Mouse (Mus musculus) skeletal muscle tissue, adult 2 months (tissue): ENCODE results near the gene Vcam1.

Experiments used
- DNase-seq: peaks from one replicate; pipeline ENCODE4 v3.0.0-alpha.2; 2012; ENCODE audit warnings: low read depth, low spot score

Vcam1 gene

DNA sequence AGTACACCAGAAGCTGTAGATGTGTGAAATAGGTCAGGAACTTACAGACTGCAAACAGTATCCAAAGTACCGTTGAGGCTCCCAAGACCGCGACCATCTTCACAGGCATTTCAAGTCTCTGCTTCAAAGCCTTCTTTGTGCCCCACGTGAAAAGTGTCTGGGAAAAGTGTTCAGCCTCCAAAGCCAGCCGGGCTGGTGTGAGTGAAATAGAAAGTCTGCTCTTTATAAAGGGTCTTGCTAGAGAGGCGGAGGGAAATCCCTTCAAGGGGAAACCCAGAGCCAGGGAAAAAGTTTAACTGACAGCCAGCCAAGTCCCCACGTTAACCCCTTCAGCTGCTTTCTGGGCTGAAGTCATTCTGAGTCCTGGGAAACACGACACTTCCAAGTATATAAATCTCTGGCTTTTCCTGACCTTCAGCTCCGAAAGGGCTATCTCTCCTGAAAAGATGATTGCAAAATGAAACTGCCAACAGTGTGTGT, at the start of gene Vcam1:
Vcam1 (minus strand) TSS at position 430 of the 480 bp plus-strand sequence.
- peak; percentile 11 for DNase-seq

DNA sequence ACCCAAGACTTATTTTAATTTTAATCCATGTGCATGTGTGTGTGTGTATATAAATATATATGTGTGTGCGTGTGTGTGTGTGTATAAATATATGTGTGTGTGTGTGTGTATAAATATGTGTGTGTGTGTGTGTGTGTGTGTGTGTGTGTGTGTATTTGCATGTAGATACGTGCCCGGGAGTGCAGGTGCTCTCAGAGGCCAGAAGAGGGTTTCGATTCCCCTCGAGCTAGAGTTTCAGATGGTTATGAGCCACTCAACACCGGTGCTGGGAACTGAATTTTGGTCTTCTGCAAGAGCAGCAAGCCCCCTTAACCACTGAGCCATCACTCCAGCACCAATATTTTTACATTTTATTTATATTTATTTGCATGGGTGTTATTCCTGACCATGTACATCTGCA, 45.6 kb upstream of the Vcam1 start:
- no peak for DNase-seq

DNA sequence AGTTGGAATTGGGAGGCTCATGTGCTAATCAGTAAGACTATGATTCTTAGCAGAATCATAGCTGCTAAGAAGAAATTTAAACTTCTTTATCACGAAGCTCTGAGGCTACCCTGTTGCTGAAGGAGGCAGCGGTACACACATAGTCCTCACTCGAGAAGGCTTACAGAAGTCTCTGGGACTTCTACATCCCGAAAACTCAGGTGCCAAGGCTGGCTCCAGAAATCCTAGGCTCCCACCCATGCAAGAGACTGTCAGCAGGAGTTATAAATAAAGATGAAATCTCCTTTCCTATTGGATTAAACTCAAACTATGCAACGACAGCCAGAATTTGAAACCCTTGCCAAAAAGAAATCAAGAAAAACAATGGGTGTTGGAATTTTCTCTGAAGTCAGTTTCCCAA, 42.0 kb upstream of the Vcam1 start:
- no peak for DNase-seq

DNA sequence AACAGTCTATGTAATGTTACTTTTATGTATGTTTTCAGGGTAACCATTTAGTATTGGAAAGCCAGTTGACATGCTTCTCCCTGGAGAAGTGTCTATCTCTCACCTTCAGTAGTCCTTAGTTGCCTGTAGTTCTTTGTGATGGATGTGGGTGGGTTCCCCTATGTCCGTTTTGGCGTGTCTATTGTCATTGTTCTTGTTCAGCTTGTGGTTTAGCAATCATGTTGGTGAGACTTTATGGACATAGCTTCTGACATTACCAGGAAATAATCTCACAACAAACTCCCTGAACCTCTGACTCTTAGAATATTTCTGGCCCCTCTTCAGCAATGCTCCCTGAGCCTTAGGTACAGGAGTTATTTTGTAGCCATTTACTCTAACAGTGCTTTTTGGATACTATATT, 38.6 kb upstream of the Vcam1 start:
- no peak for DNase-seq

DNA sequence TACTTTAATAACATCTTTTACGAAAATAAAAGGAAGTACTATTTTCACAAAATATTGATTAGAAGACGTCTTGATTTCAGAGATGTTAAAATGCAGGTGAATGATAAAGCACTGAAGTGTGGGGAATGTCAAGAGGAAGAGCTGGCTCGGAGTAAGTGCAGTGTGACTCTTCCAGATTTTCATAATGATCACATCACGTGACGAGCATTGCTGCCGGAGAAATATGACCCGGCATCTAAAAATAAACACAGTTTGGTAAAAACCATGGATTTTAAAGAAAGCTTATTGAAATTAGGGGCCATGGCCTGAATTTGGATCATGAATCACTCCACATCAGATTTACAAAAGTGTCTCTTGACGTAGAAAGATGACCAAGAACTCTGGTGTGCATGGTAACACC, 36.8 kb upstream of the Vcam1 start:
- no peak for DNase-seq

DNA sequence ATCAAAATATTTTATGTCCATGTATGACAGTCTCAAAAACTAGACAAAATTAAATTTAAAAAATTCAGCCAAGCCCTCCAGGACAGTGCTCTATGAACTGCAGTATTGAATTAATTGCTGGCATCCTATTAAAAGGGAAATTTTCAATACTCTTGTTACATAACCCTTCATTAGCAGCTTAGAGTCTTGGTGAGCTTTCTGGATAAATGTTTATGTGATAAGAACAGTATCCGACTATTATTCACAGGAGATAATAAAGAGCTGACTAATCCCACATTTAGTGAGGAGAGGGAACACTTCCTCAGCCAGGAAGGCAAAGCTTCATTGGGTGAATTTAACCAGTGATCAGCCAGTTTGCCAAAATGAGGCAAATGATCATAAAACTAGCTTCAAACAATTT, 35.5 kb upstream of the Vcam1 start:
- no peak for DNase-seq

DNA sequence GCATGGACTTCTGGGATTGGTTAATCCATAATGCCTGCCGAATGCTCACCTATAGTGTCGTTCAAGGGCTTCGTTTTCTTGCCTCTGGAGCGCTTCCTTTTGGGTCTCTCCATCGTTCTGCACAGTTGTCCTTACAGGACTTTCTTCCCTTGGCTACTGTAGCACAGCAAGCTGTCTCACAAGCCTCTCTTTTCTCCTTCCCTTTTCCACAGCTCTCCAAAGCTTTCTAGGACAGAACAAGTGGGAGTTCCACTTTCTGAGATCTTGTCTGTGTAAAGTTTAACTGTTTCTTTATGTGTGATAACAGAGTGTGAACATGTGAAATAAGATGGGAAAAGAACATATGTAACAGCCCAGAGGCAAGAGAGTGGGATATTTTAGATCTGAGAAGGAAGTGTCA, 34.0 kb upstream of the Vcam1 start:
- no peak for DNase-seq

DNA sequence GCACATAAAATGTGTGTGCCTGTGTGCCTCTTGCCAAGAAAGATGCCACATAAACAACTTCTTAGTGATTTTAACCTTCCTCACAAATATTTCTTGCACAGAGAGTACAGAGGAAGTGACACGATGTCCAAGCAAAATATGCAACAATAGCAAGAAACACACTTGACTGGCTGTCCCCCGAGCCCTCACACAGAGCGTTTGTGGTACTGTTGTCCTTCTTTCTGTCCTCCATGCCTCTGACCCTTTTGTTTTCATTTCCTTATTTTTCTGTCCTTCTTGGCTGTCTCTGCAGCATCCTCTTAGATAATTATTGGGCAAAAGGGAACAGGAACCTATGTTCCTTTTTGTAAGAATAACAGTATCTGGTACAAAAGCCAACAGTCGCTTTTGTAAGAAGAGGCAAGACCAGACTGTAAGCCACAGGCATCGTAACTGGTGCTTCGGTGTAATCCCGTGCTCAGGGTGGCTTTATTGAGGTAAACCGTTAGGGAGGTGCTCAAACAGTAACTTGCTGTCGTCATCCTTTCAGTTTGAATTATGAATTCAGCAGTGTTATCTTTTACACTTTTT, 32.7 kb upstream of the Vcam1 start:
- DNase-seq: no peak

DNA sequence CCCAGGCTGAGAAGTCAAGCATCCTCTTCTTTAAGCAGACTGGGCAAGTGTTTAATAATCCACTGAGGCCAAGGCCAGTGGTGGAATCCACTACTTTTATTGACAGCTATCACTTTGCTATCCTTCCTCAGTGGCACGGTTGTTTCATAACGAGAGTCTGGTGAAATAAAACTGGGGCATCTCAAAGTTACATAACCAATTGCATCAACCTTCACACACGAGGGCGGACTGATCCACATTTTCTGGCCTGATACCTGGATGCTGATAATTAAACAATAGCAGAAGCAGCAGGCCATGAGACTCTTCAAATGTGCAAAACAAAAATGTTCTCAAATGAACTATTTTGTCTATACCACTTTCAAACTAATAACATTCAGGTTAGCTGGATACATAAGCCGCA, 29.9 kb upstream of the Vcam1 start:
- DNase-seq: no peak

DNA sequence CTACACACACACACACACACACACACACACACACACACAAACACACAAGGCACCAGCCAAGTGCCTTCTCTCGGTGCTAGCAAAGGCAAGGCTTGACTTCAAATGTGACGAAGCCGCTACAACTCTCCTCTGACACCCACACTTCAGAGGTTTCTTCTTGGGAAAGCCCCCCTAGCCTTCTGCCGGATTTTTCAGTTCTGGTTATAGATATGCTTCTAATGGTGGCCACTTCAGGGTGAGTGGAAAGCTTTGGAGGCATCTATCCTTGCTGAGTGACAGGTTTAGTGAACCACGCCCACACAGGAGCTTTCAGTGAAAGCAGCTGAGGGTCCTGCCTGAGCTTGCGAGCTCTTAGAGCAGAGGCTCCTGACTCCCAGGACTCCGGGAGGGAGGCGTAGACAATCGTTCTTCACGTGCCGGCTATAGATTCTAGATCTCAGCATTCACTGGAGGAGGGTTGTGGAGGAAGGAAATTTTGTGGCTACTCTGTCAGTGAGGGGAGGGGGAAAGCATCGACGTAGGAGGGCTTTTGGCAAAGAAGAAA, 28.0 kb upstream of the Vcam1 start:
- DNase-seq: no peak

DNA sequence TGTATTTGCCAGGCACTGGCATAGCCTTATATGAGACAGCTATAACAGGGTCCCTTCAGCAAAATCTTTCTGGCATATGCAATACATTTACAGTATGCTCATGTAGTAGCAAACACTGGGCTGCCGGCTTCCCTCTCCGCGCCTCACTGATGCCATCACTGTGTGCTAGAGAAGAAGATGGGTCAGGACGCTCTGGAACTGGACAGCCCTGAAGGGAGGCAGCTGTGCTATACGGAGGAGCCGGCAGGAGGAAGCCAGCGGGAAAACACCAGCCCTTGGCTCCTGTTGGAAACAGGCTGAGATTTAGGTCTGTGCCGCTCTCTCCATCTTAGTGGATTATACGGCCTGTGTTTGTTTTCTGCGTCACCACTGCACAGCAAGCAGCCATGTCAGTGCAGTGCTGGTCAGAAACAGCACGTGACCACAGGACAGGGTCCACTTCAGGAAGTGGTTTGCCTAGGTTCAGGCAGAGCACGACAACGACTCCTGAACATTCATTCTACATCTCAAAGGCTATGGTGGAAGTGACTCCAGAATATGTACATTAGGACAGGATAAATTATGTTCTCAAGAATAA, 20.7 kb upstream of the Vcam1 start:
- DNase-seq: no peak

DNA sequence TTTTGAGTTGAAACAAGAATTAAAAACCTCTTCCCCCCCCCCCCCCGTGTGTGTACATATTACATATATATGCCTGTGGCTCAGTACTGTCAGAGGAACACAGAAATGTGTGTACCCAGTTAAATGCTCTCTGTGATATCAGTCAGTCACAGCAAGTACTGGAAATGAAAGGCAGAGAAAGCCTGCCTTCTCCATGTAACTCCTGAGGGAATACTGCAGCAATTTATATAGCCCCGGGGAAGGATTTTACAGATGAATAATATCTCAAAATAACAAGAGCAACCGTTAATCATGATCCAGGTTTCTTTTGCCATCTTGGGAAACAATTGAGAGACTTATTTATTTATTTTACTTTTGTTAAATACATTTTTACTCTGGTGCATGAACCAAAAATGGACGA, 19.6 kb upstream of the Vcam1 start:
- no peak for DNase-seq

DNA sequence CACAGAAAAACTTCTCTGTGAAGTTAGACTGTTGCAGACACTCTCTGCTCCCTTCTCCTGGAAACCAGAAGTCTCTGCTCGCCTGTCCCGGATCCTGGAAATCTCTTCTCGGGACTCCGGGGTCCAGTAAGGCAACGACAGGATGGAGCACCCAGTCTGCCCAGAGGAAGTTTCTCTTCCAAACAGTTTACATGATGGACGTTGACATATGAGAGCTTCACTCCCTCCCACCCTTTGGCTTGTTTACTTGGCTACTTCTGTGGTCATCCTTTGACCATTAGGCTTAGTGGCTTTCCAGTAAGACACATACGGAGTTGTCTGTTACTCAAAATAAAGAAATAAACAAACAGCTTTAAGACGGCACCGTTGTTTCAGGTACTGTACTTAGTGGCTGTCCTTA, 19.2 kb upstream of the Vcam1 start:
- no peak for DNase-seq

DNA sequence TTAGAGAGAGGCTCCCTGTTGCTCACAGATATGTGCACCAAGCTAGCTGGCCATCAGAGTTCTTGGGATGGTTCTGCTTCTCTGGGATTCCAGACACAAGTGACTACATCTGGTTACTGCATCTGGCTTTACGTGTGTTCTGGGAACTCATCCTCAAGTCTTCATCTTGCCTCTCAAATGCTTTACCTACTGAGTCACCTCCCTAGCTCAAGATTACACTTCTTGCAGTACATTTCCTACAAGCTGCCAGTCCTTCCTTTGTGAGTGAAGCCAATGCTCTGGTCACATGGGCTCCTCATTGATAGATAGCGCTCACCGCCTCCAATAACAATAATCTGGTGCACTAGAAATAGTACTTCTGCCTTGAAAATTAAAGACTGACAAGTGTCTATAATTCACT, 11.7 kb upstream of the Vcam1 start:
- DNase-seq: no peak

DNA sequence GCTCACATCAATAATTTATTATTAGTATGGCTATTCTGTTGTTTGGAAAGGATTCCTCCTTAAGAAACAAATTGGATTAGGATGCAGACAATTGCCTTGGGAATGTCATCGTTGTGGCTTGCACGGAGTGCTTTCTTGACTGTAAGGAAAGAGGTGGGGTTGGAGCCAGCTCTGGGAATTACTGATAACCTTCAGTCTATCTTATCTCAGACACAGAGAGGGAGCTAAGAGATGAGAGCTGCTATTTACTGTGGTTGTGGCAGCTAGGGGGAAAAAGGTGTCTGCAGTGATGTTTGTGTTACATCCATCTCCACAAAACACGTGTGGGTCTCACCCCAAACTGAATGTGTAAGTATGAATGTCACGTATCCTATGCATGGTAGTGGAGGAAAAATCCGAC, 9.5 kb upstream of the Vcam1 start:
- DNase-seq: no peak

DNA sequence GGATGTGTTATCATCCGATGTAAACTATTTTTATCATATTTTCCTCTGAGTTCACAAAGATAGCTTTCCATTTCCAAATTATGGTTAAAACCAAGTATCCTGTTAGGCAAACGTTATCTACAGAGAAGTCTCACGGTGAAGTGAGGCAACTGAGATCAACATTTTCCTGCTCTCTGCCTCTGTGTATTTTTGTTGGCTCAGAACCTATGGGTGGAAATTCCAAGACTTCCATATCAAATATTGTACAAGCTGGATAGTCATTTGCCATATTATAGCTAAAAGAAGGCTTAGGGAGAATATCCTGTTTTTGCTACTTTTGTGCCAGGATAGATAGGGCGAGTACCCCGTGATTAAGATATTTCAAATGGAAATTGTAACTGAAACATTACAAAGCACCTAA, 8.6 kb upstream of the Vcam1 start:
- no peak for DNase-seq

DNA sequence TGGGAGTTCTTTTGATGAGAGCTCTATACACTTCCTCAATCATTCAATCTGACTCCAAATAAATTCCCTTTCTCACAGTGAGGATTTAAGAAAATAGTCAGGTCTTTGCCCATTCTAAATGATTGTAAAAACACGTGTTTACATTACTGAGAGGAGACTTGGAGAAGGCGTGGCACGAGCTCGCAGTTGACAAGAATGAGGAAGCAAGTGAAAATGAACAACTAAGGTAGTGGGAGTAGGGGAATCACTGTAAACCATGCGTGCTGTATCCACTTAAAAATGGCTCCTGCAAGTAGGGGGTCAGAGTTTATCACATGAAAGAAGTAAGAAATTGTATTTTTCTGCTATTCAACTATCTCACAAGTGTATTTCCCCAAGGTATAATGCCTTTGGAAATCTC, 3.9 kb upstream of the Vcam1 start:
- DNase-seq: no peak

DNA sequence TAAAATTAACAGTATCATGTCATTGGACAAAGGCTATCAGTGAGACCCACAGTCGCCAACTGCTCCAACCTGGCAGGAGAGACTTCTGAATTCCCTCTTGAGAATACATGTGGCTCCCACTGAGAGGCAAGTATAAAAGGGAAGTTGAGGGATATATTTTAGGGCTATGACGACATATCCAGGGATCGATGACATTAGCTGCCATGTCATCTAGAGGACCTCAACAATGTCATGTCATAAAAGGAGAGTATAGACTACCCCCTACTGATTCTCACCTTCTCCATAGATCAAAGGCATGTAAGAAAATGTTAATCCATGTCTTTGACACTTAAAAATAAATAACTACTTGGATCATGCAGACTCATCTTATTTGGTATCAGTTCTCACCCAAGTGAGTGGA, 1.2 kb upstream of the Vcam1 start:
- no peak for DNase-seq

DNA sequence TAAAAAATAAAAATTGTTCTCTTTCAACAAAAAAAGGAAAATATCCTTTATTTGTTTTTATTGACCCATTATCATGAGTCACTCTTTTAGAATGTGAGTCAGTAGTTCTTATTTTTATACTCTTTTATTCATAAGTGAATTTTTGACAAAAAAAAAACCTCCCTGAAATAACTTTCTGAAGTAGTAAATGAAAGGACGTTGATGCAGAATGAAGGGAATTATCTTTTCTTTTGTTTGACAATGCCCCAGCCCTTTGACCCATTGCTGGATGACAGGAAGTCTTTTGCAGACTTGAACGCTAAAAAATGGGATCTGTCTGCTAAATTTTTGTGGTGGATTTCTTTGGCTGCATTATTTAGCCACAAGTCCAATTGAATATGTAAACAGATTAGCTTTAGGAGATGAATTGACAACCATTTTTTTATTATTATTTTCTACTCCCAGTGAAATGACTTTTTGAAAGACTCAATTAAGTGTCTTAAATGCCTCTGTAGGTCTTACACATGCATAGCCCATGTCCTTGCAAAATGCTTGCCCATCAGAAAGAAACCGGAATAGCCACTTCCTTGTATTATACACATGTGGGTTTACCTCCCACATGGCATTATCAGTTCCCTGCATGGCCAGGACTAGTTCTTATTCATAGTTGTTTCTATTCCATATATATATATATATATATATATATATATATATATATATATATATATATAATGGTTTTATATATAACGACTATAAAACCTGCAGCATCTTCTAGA, 530 bp upstream of the Vcam1 start:
- no peak for DNase-seq

DNA sequence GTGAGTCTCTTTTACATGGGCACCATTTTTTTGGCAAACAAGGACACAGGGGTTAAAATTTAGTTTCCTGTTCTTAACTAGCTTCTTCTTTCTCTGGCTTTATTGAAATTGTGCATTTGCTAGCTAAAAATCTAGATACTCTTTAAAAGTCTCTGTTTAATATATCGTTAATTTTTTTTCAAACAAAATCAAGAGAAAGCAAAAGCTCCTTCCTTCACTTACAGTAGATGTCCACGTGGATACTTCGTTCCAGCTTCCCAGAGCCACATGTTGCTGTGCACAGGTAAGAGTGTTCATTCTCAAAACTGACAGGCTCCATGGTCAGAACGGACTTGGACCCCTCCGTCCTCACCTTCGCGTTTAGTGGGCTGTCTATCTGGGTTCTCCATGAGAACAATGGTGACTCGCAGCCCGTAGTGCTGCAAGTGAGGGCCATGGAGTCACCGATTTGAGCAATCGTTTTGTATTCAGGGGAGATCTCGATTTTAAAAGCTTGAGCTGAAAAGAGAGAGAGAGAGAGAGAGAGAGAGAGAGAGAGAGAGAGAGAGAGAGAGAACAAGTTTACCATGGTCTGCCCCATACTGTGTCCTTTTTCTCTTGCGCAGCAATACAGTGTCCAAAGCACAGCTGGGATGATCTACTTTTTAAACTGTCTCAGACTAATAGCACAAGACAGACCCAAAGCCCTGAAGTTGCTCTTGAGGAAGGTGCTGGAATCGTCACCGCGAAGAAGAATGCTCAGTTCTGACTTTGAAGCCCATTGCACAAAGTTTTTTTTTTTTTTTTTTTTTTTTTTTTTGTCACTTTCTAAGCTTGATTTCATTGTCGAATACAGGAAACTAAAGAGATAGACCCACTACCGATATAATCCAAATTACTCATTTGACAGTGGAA, 930 bp downstream of the Vcam1 start:
- no peak for DNase-seq

DNA sequence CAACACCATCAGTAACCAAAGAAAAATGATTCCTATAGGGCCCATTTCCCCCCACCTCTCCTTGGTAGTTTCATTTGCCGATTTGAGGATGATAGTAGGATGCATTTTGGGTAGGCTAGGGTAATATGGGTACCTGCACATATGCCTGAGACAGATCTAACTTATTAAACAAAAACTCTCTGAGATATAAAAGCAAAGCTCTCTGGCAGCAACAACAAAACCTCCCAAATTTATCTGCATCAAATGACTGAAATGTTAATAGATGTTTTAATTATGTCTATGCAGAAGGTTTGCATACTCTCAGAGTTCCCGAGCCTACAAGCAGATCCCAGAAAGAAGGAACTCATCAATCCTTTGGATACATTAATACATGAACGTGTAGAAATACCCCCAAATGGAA, 1.7 kb downstream of the Vcam1 start:
- DNase-seq: no peak

DNA sequence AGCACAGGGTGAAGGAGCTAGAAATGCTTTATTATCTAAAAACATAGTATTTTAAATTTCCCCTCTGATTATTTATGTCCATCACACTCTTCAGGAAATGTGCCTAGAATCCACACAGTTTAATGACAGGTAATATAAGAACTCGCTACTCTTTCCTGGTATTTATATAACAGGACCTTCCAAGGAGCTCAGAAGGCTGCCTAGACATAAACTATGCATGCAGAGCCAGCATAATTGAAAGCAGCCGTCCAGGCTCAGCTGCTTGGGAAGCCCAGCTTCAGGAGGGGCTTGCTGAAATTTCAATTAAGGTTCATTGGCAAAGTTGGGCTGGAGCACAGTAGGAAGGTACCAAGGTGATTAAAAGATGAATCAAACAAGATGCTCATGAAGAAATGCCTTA, 2.2 kb downstream of the Vcam1 start:
- DNase-seq: no peak
